Mouse (Mus musculus): ENCODE data around the gene Olfr126.

- no peak for TF ChIP-seq POLR2A (IDR thresholded peaks at IDR 0.05; ENCODE audit: borderline replicate concordance, insufficient read depth, low read length)
- TF ChIP-seq CTCF (IDR thresholded peaks at IDR 0.05; ENCODE audit: borderline replicate concordance, insufficient read depth, low read depth, low read length), result no peak
Measured at GRCm38 (mm10) chr17:37847183-37847582, at the start of gene Olfr126.

All from cerebellum, adult 2 months (tissue).